In genomic region chr6:88589517-88589916, GRCm38 (mm10) we compare ENCODE assay signal across 8 mouse cellular contexts. TPM values are rescaled to one million over a fixed set of nuclear protein-coding genes. Genes with fewer than 3 reads are reported as not detected.
DNase-seq lines count a peak whose midpoint lies in the region; ATAC-seq and TF ChIP-seq lines count a peak whose summit lies in the region.

No protein-coding gene starts in this region.

- no peak overlapping the region for H3K4me3 ChIP-seq in spleen, adult 2 months (ENCODE audit: extremely low read depth, insufficient read depth, insufficient read length)
- no peak overlapping the region for H3K4me3 ChIP-seq in midbrain, postnatal 0 days (ENCODE audit: low read depth, low read length)

- peak; percentile 3 for DNase-seq in CD4-positive, CD25-positive, alpha-beta regulatory T cell, adult 2 months (ENCODE audit: low read depth, low spot score)
- DNase-seq in spleen, adult 2 months (ENCODE audit: low read depth in 1 of 2, low spot score in 2 of 2): no peak
- DNase-seq in spleen, adult 12 weeks (ENCODE audit: low spot score): no peak
- DNase-seq in layer of hippocampus, adult 18-20 months (ENCODE audit: low spot score in 2 of 2): peak; percentile 13 to 46
- DNase-seq in midbrain, postnatal 0 days (ENCODE audit: low spot score): peak; percentile 92
- DNase-seq in spleen, postnatal 14 days (ENCODE audit: low spot score in 2 of 2): no peak

- peak; percentile 35; the same call in 1 of the 2 replicates for TF ChIP-seq CTCF in spleen, adult 2 months (IDR thresholded peaks at IDR 0.05; ENCODE audit: extremely low read depth, insufficient read depth, insufficient read length, insufficient replicate concordance)
- peak; percentile 81 for TF ChIP-seq CTCF in midbrain, postnatal 0 days (IDR thresholded peaks at IDR 0.05)

- no peak overlapping the region for H3K9ac ChIP-seq in midbrain, postnatal 0 days (replicated peaks; ENCODE audit: low read length, poor library complexity, severe bottlenecking)

- H3K4me1 ChIP-seq in spleen, adult 2 months (ENCODE audit: control insufficient read depth, insufficient read depth, insufficient read length): no peaks in the 10 kb centered on the region
- no peaks in the 10 kb centered on the region for H3K4me1 ChIP-seq in midbrain, postnatal 0 days (ENCODE audit: insufficient read depth, low read length)

- no peaks in the 10 kb centered on the region for H3K36me3 ChIP-seq in spleen, adult 2 months (ENCODE audit: control insufficient read depth, insufficient read depth, low read length)
- H3K36me3 ChIP-seq in midbrain, postnatal 0 days (ENCODE audit: insufficient read depth, low read length): no peaks in the 10 kb centered on the region

- WGBS in spleen, adult 2 months: 30% methylated on average over 5 of the region's 5 CpGs
- WGBS in midbrain, postnatal 0 days: 18% methylated on average over 5 of the region's 5 CpGs

- no peak for TF ChIP-seq POLR2A in spleen, adult 2 months (IDR thresholded peaks at IDR 0.05; ENCODE audit: low read depth, low read length)

- H3K4me2 ChIP-seq in midbrain, postnatal 0 days (ENCODE audit: low read depth, low read length, poor library complexity, severe bottlenecking): no peak overlapping the region

- no peak overlapping the region for H3K27ac ChIP-seq in spleen, adult 2 months (ENCODE audit: insufficient read depth, low read length)
- no peak overlapping the region for H3K27ac ChIP-seq in midbrain, postnatal 0 days (ENCODE audit: low read depth, low read length)

- no peak for ATAC-seq in CD4-positive, CD25-positive, alpha-beta regulatory T cell, adult 4 months
- ATAC-seq in frontal cortex, adult (ENCODE audit: low TSS enrichment): peak; percentile 72; the same call in 1 of the 2 replicates
- no peak for ATAC-seq in midbrain, postnatal 0 days (ENCODE audit: low FRiP score)

- no peaks in the 10 kb centered on the region for H3K27me3 ChIP-seq in spleen, adult 2 months (ENCODE audit: control insufficient read depth, insufficient read depth, low read length)
- no peaks in the 10 kb centered on the region for H3K27me3 ChIP-seq in midbrain, postnatal 0 days (ENCODE audit: insufficient read depth, low read length)

- H3K9me3 ChIP-seq in midbrain, postnatal 0 days (ENCODE audit: low read length): no peaks in the 10 kb centered on the region

RNA-seq across cellular contexts. Expression of gene Kbtbd12, which starts 48.2 kb away (rescaled TPM):
- polyA plus RNA-seq in CD4-positive, CD25-positive, alpha-beta regulatory T cell, adult 4 months (2017; shearing (Covaris generic)): not detected
- polyA plus RNA-seq in spleen, adult 2 months (2012; rRNA removed): 0.07 and 0.19 TPM in 2 replicates
- under 1 TPM; 0.20 to 0.74 TPM for total RNA-seq in layer of hippocampus, adult 18-20 months (2021)
- 0.16 and 0.38 TPM in 2 replicates for total RNA-seq in midbrain, postnatal 0 days (2014; rRNA removed)
- polyA plus RNA-seq in midbrain, postnatal 0 days (2015; fragmentation: Nextera tagmentation; extraction: Ambion mirVana): 0.25 TPM in 1 of 2 replicates, not detected in the other

Comparison
In these comparisons a context has a peak if more than half of its experiments do, and no peak if none do; other contexts are left out.
1. DNase-seq: peak in CD4-positive, CD25-positive, alpha-beta regulatory T cell, adult 2 months (single experiment), layer of hippocampus, adult 18-20 months (2 of 2) and midbrain, postnatal 0 days (single experiment); none in spleen, adult 2 months (0 of 2), spleen, adult 12 weeks (single experiment) and spleen, postnatal 14 days (0 of 2).